Mouse (Mus musculus) frontal cortex, adult 2 months (tissue): ENCODE measurements at regions not wholly inside any gene's neighbourhood (a gene's known extent, or its start where the extent isn't known, plus 50 kb on each side); places are given as distances from the start of the nearest gene placed in this dataset.
"Not testable (repeated sequence)": the region's sequence is repeated elsewhere in the genome, so short reads cannot be mapped to it uniquely, and the experiment has no call there.

Experiments
- DNase-seq, 2 experiments: peaks; one replicate each; pipeline ENCODE4 v3.0.0; 2022; ENCODE audit warnings: low spot score in 1 of 2; ENCODE audit errors: extremely low spot score in 1 of 2

- peak; percentile 53 to 63 for DNase-seq
Measured at GRCm38 (mm10) chr11:7705312-7705764, 491.6 kb upstream of the Igfbp3 start.

GRCm38 (mm10) chr11:7697591-7697990 lies 483.9 kb upstream of the Igfbp3 start:
- no peak for DNase-seq

GRCm38 (mm10) chr11:7689701-7690100 lies 476.0 kb upstream of the Igfbp3 start:
- not testable (repeated sequence) for DNase-seq

GRCm38 (mm10) chr11:7672821-7673220 lies 459.1 kb upstream of the Igfbp3 start:
- DNase-seq: no peak

DNA sequence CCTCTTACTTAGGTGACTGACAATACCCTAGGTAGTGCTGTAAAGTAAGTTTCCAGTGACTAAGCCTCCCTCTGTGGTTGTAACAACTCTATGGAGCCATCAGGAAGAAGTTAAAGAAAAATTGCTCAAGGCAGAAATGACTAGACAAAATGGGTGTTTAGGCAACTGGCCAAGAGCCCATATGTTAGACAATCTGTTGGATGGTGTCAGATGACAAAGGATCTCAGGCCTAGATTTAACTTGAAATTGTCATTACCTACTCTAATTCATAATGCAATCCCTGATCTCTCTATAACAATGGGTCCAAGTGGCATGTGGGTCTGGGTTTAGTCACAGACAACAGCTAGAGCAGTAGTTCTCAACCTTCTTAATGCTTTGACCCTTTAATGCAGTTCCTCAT lies 416.9 kb upstream of the Igfbp3 start:
- peak; percentile 20 to 60 for DNase-seq

DNA sequence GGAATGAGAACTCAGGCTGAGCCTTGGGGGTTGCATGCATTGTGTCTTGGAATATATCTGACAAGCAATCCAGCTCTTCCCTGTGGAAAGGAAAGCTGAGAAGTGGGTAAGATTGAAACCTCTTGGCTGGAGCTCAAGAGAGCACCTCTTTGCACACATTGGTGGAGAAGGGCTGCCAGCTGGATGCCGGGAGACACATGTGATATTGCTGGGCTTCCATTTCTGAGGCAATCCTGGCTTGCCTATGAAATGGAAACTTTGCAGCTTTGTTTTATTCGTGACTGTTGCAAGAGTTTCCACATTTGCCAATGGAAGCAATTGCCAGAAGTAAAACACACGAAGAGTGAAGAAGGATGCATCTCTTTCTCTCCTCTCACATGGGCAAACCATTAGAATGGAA lies 411.5 kb upstream of the Igfbp3 start:
- DNase-seq: peak in 1 of 2 experiments; percentile 25

- DNase-seq: no peak
Measured at GRCm38 (mm10) chr11:7620320-7620719, 406.6 kb upstream of the Igfbp3 start.

DNA sequence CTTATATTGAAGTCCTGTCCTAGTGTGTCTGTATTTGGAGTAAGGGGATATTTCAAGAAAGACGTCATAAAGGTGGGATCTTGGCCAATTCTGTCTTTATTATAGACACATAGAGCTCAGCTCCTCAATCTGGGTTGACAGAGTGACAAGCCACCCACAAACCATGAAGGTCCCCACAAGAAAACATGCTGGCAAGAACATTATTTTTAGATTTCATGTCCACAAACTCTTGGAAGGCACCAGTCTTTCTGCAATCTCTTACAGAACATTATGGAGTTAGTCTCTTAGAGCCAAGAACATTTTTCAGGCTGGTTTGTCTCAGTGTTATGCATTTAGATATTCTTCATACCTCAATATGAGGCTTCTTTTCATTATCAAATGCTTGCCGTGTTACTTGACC lies 397.0 kb upstream of the Igfbp3 start:
- no peak for DNase-seq

GRCm38 (mm10) chr11:7609921-7610320 lies 396.2 kb upstream of the Igfbp3 start:
- no peak for DNase-seq

- DNase-seq: no peak
Measured at GRCm38 (mm10) chr11:7606652-7607051, 392.9 kb upstream of the Igfbp3 start.

DNA sequence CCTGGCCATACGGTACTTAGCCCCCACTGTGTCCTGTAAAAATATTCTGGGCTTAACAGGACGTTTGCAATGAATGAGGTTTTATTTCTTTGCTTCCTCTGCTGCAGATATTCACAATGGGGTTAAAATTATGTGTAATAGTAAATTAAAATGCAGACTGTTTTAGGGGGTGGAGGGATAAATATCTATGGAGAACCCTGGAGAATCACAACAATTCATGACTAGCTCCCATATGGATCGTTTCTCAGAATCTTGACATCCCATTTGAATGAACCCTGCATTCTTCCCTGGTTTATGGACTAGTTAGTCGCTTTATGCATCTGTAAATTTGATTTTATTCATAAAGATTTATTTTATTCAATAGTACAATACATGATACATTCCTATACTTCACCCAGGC lies 378.3 kb upstream of the Igfbp3 start:
- DNase-seq: no peak

DNA sequence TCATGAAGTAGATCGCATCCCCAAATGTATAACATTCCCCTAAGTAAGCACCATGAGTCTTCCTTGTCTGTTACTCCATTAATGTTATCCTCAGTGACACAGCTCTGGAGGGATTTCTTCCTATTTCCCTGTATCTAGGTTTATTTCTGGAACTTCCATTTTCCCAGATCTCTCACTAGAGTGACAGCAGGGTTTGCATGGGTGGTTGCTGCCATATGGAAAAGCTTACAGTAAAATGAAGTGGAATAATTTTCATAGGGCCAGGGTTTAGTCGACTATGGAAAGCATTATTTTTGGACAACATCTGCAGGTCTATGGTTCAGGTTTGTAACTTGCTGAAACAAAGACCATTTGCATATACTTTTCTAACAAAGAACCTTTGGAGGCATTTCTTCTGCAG lies 369.6 kb upstream of the Igfbp3 start:
- DNase-seq: peak; percentile 14 to 61

DNA sequence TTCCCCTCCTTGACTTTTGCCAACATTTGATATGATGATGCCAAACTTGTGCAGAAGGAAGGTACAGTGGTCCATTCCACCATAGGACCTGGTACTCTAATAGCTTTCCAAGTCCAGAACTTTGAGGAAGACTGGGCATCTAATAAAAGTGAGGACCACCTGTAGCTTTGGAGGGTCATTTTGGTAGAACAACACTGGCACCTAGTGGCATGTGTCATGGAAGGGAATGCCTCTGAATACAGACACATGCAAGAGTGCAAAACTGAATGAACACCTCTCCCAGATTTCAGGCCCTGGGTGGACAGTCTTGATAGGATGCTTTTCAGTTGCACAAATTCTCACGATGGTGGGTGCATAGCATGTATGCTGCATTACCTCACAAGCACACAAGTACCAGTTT lies 354.8 kb upstream of the Igfbp3 start:
- DNase-seq: no peak

- no peak for DNase-seq
Measured at GRCm38 (mm10) chr11:7562029-7562428, 348.3 kb upstream of the Igfbp3 start.

DNA sequence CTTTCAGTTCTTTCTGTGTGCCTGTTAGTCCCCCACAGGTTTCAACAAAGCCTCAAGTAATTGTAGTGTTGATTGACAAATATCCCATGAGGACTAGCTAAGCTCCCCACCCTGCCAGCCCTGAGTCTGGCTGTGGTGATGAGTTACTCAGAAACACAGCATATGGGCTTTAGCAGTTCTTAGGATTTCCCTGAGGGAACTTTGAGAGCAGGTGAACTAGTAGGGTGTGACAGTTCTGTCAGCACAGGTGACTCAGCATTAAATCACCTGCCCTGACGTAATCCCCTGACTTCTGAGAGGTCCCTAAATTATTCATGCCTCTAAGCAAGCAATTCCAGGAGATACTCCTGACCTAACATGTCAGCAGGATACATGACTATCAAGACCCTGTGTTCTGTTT lies 347.7 kb upstream of the Igfbp3 start:
- no peak for DNase-seq

GRCm38 (mm10) chr11:7555613-7556274 lies 342.0 kb upstream of the Igfbp3 start:
- DNase-seq: no peak

DNA sequence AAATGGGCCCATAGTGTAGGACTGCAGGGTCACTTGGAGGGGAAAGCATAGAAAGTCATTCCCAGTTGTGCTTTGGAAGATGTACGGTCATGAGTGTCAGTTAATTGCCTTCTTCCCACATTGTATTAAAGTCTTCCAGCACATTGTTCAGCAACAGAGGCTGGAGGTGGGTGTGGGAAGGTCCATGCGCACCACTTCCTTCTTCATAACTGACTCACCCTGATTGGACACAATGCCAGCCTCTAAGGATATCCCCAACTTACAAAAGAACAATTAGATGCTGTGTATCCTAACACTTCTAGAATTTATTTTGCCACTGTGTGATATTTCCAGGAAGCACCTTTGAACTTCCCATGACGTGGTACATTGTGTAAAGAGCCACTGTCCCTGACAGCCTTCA lies 338.4 kb upstream of the Igfbp3 start:
- DNase-seq: no peak

DNA sequence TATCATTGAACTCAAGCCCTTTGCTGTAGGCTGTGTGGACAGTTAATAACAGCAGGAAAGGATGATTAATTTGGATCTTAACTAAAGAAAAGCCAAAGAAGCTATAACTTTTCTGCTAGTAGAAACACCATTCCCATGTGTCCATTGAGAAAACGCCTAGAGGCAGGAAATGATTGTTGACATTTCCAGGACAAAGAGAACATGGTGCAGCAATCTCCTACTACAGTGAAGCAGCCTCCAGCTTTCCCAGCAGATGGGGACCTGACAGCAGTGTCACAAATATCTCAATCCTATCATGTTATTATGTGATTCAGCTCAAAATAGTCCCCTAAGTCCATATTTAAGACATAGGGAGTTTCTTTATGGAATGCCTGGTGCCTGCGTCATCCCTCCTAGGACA lies 334.1 kb upstream of the Igfbp3 start:
- DNase-seq: no peak

DNA sequence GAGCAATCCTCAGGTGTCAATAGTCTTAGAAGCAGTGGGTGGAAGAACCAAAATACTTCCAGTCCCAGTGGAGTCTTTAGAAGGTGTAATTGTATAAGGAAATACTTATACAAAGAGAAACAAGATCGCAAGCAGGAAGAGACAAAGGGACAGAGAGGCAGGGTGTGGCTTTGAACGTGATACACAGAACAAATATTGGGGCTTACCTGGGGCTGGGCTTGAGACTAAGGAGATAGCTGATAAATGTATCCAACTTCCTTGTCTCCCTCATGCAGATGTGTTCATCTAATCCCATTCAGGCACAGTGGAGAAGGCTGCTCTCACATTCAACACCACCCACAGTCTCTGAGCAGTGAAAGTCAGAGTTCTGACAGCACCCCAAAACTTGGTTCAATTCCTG lies 331.9 kb upstream of the Igfbp3 start:
- no peak for DNase-seq

- DNase-seq: no peak
Measured at GRCm38 (mm10) chr11:7534590-7534989, 320.9 kb upstream of the Igfbp3 start.

GRCm38 (mm10) chr11:7533327-7533726 lies 319.6 kb upstream of the Igfbp3 start:
- DNase-seq: no peak

- no peak for DNase-seq
Measured at GRCm38 (mm10) chr11:7531847-7532246, 318.1 kb upstream of the Igfbp3 start.
